Mouse (Mus musculus): ENCODE results near the gene Tmem88b.
A peak's percentile ranks its signal among the peaks of the same experiment; 100 is the strongest.

The Tmem88b gene

GRCm38 (mm10) chr4:155785819-155786218 is at the start of gene Tmem88b:
TSS of gene Tmem88b (minus strand) at chr4:155785874.
- no peak for DNase-seq (ENCODE audit: low spot score in 2 of 2)

GRCm38 (mm10) chr4:155833836-155834235 is 48.2 kb upstream of the Tmem88b start:
- DNase-seq (ENCODE audit: low spot score in 2 of 2), result peak; percentile 64 to 82

DNA sequence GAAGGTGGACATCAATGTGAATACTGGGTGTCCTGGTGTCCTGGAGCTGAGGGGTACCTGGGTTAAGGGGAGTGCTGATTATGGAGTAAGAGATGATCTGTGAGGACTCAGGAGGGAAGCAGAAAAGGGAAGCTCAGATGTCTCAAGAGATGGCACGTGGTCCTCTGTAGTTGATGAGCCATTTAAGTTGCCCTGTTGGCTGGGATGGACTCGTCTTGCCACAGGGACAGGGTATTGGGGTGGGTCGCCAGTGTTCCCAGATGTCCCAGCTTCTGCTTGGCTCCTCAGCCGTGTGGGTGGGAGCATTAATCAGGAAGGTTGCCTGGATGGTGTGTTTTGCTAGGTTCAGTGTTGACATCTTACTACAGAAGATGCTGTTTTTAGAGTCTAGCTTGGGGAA is 47.6 kb upstream of the Tmem88b start:
- no peak for DNase-seq (ENCODE audit: low spot score in 2 of 2)

- DNase-seq (ENCODE audit: low spot score in 2 of 2), result no peak
These were observed 46.6 kb upstream of the Tmem88b start for GRCm38 (mm10) chr4:155832321-155832720.

DNA sequence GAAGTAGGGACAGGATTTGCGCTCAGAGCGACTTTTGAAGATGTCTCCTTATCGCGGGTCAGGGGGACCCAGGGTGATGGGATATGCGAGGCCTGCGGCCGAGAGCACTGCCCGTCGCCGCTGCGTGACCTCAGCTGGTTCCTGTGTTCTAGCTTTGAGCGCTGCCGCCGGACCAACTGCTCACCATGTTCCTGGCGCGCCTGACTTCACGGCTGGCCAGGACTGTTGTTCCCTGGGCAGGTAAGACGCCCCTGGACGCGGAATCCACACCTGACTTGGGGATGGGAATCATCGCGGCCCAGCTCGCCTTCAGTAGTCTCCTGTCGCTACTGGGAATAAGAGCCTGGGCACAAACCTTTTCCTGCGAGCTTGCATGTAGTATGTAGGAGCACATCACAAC is 46.2 kb upstream of the Tmem88b start:
- no peak for DNase-seq (ENCODE audit: low spot score in 2 of 2)

DNA sequence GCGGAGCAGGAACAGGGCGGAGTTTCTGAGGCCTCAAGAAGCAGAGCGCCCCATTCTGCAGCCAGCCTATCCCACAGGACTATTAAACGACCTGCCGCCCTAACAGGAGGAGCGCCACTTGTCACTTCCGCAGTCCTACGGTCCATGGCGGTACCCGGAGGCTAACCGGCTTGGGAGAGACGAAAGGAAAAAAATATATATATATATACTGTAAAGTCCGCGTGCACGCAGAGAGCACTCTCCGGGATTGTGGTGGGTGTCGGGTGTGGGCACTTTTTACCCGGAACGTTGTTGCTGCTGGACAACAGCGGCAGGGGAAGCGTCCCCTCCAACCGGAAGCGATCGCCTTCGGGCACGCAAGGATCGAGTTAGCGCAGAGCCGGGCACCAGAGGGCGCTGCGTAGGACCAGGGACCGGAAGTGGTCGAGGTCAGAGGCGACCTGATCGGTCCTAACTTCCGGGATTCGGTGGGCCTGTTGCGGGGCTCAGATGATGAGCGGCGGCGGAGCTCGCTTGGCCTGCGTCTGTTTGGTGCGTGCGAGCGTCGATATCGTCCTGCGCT is 45.6 kb upstream of the Tmem88b start, which contains the start of gene Aurkaip1:
Gene Aurkaip1 (plus strand): TSS at position 68 of the 562 bp plus-strand sequence.
- DNase-seq (ENCODE audit: low spot score in 2 of 2), result peak; percentile 89 to 95

GRCm38 (mm10) chr4:155830596-155830995 is 44.9 kb upstream of the Tmem88b start:
- DNase-seq (ENCODE audit: low spot score in 2 of 2), result no peak

GRCm38 (mm10) chr4:155829866-155830265 is 44.2 kb upstream of the Tmem88b start:
- DNase-seq (ENCODE audit: low spot score in 2 of 2), result no peak

DNA sequence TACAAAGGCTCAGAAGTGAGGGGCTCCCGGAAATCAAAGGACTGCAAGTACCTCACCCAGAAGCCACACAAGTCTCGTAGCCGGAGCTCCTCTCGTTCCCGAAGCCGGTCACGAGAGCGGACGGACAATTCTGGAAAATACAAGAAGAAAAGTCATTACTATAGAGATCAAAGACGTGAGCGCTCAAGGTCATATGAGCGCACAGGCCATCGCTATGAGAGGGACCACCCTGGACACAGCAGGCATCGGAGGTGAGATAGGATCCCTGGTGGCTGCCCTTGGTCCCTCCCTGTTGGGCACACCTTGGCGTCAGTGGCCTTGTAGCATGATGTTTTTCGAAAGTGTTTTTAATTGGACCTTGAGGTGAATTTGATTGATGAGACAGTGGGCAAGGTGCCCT is 37.8 kb upstream of the Tmem88b start:
- DNase-seq (ENCODE audit: low spot score in 2 of 2), result no peak

- DNase-seq (ENCODE audit: low spot score in 2 of 2), result no peak
These were observed 35.4 kb upstream of the Tmem88b start for GRCm38 (mm10) chr4:155821025-155821424.

DNA sequence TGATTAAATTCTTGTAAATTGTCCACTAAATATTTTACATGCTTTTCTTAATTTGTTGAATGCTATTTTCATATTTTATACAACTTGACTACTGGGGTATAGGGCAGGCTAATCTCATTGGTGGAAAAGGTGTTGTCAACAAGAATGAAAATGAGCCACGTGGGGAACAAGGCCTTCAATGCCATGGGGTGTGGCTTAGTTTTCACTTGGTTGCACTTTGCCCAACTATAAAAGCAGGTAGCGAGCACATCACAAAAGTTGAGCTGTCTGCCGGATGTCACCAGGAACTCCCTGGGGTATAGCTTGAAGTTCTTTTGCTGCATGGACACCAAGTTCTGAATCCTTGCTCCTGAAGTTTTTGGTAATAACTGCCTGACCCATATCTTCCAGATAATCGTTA is 31.9 kb upstream of the Tmem88b start:
- no peak for DNase-seq (ENCODE audit: low spot score in 2 of 2)

DNA sequence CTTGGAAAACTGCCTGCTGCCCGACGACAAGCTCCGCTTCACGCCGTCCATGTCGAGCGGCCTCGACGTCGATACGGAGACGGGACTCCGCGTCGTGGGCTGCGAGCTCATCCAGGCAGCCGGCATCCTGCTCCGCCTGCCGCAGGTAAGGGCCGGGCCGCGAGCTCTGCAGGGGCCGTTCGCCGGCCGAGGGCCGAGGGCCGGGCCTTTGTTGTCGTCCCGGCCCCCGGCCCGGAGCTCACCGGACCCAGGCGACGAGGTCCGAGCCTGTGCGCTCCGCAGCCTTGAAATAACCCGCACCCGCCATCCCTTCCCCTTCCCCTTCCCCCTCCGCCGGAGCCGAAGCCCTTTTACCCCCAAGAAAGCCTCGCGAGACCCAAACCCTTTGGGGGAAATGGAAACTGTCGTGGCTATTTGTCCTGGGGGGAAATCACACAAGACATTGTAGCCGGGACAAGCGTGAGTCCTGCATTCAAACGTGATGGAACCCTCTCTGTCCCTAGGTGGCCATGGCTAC is 27.0 kb upstream of the Tmem88b start:
- DNase-seq (ENCODE audit: low spot score in 2 of 2), result no peak

DNA sequence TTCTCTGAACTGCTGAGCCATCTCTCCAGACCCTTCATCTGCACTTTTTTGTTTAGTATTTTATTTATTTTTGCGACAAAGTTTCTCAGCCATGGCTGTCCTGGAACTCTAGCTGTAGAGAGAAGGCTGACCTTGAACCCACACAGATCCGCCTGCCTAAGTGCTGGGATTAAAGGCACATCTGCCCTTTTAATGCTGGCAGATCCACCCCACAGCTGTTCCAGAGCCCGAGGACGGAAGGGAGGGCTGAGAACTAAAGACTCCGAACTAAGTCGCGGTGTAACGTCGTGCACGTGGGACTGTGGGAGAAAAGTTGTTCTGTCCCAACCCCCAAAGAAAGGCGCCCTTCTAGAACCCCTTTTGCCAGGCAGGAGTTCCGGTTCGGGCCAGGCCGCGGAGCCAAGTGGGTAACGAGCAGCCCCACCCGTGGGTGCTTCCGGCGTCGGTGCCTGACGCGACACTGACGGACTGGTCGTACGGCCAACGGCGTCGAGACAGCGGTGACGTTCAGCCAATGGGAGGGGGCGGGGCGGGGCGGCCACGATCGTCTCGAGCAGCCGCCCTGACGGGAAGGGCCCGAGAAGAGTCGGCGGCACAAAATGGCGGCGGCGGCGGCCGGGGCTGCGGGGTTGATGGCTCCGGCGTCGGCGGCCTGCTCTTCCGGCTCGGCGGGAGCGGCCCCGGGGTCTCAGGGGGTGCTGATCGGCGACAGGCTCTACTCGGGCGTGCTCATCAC is 26.4 kb upstream of the Tmem88b start, which contains the start of gene Ccnl2:
Gene Ccnl2 (plus strand): TSS at position 561 of the 736 bp plus-strand sequence.
- peak; percentile 89 to 94 for DNase-seq (ENCODE audit: low spot score in 2 of 2)

- no peak for DNase-seq (ENCODE audit: low spot score in 2 of 2)
These were observed 22.2 kb upstream of the Tmem88b start for GRCm38 (mm10) chr4:155807841-155808240.

- peak; percentile 89 to 96 for DNase-seq (ENCODE audit: low spot score in 2 of 2)
These were observed 17.8 kb upstream of the Tmem88b start for GRCm38 (mm10) chr4:155803340-155804041.

- no peak for DNase-seq (ENCODE audit: low spot score in 2 of 2)
These were observed 17.2 kb upstream of the Tmem88b start, which contains the start of gene Mrpl20 for GRCm38 (mm10) chr4:155802741-155803339. TSS of gene Mrpl20 (plus strand) at chr4:155802878.

- no peak for DNase-seq (ENCODE audit: low spot score in 2 of 2)
These were observed 16.4 kb upstream of the Tmem88b start for GRCm38 (mm10) chr4:155802075-155802474.

DNA sequence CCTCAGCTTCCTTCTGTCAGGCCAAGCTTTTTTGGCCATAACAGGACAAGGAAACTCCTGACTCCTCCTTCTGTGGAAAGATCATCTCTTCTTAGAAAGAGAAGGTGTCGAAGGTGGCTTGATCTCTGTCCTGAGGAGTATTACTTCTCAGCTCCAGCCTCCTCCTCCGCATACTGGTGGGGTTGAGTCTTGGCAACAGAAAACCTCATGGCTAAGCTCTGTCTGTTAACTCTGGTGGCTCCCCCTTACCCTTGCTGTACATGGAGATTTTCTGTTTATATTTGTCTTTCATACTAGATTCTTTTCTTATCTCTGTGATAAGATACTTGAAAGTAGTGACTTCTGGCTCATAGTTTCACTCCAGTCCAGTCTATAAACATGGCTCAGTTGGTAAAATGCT is 8.1 kb upstream of the Tmem88b start:
- no peak for DNase-seq (ENCODE audit: low spot score in 2 of 2)

- no peak for DNase-seq (ENCODE audit: low spot score in 2 of 2)
These were observed 5.7 kb upstream of the Tmem88b start for GRCm38 (mm10) chr4:155791240-155791933.

- peak; percentile 58 to 69 for DNase-seq (ENCODE audit: low spot score in 2 of 2)
These were observed 5.0 kb upstream of the Tmem88b start for GRCm38 (mm10) chr4:155790650-155791161.

DNA sequence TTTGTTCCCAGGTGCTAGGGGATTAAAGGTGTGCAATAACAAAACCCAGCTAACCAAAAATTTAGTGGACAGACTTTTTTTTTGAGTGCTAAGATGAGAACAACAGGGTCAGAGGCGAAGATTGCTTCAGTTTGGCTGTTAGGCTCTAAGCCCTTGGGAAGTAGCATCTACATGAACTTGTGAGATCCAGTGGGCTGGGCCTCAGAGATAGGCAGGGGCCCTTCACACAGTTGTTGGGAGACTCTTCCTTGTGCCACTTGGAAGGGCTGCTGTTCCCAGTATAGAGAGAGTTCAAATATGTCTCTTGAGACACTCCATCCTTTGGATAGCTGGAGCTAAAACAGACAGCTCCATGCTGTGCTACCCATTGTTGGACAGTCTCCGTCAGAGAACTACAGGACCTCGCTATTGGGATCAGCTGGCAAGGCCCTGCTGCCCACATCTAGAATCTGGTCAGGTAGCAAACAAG is 4.4 kb upstream of the Tmem88b start, which contains the start of gene Ankrd65:
Gene Ankrd65 (plus strand): TSS at position 419 of the 469 bp plus-strand sequence.
- no peak for DNase-seq (ENCODE audit: low spot score in 2 of 2)

All from urinary bladder, postnatal 36 days (tissue).